Mouse (Mus musculus) adrenal gland, adult 18-20 months (tissue): ENCODE measurements at regions not wholly inside any gene's neighbourhood (a gene's known extent, or its start where the extent isn't known, plus 50 kb on each side); places are given as distances from the start of the nearest gene placed in this dataset.

Source experiments
- DNase-seq, 2 experiments: peaks; one replicate each; pipeline ENCODE4 v3.0.0; 2021 to 2022; ENCODE audit warnings: low spot score in 2 of 2

DNA sequence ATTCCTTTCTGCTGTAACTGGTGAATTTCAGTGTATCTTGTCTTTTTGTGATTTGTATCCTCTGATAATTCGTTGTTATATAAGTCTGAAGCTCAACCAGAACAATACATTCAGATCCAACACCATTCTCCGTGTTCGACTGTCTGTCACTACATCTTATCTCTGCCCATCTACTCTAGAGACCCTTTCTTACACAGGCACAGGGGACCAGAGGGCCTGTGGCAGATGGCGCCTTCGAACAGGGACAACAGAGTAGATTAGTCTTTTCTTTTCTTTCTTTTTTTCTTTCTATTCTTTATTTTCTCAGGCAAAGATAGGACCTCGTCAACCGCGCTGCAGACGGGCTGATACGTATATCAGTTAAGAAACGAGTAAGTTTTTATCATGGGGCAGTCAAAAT lies 215.3 kb downstream of the Gm21294 start:
- peak; percentile 0 to 4 for DNase-seq
